8 mouse cellular contexts compared by ENCODE assay signal in genomic region chr9:57130577-57131433, GRCm38 (mm10). TPM values are rescaled to one million over a fixed set of nuclear protein-coding genes. Genes with fewer than 3 reads are reported as not detected.
DNase-seq lines count a peak whose midpoint lies in the region; ATAC-seq and TF ChIP-seq lines count a peak whose summit lies in the region.

Gene Man2c1 (plus strand): TSS chr9:57130690.

- no peaks in the 10 kb centered on the region; the same call in 1 of the 2 replicates for H3K4me1 ChIP-seq in bone marrow, adult 2 months (ENCODE audit: control insufficient read depth, insufficient read depth, low read length)
- peaks cover 17% of the 10 kb centered on the region for H3K4me1 ChIP-seq in embryonic facial prominence, embryonic 15.5 days
- H3K4me1 ChIP-seq in limb, embryonic 14.5 days (ENCODE audit: control insufficient read depth, insufficient read depth, low read length): peaks cover 9% of the 10 kb centered on the region; the same call in 1 of the 2 replicates
- H3K4me1 ChIP-seq in midbrain, postnatal 0 days (ENCODE audit: insufficient read depth, low read length): peaks cover 7% of the 10 kb centered on the region; the same call in 1 of the 2 replicates

- no peaks in the 10 kb centered on the region for H3K9me3 ChIP-seq in embryonic facial prominence, embryonic 15.5 days (replicated peaks)
- no peaks in the 10 kb centered on the region for H3K9me3 ChIP-seq in limb, embryonic 14.5 days (ENCODE audit: control insufficient read depth, low read length)
- no peaks in the 10 kb centered on the region for H3K9me3 ChIP-seq in midbrain, postnatal 0 days (ENCODE audit: low read length)

- under 1% methylated on average over 58 of the region's 58 CpGs for WGBS in bone marrow, adult 2 months
- WGBS in embryonic facial prominence, embryonic 15.5 days: under 1% methylated on average over 58 of the region's 58 CpGs
- WGBS in limb, embryonic 14.5 days: under 1% methylated on average over 51 of the region's 58 CpGs
- WGBS in midbrain, postnatal 0 days: under 1% methylated on average over 57 of the region's 58 CpGs

- peak within 1 kb of the TSS; percentile 94 for H3K4me3 ChIP-seq in bone marrow, adult 2 months (replicated peaks; ENCODE audit: control insufficient read depth, low read depth, low read length)
- H3K4me3 ChIP-seq in embryonic facial prominence, embryonic 15.5 days (replicated peaks): peak within 1 kb of the TSS; percentile 78
- H3K4me3 ChIP-seq in limb, embryonic 14.5 days (replicated peaks; ENCODE audit: low read length): peak within 1 kb of the TSS; percentile 75
- peak within 1 kb of the TSS; percentile 88 for H3K4me3 ChIP-seq in midbrain, postnatal 0 days (ENCODE audit: low read depth, low read length)

- peak; percentile 89 for ATAC-seq in embryonic facial prominence, embryonic 15.5 days (ENCODE audit: insufficient number of reproducible peaks, low FRiP score, low TSS enrichment, low read depth)
- ATAC-seq in limb, embryonic 14.5 days (ENCODE audit: low FRiP score, low read depth): peak; percentile 89
- peak; percentile 93 for ATAC-seq in midbrain, postnatal 0 days (ENCODE audit: low FRiP score)

- H3K9ac ChIP-seq in embryonic facial prominence, embryonic 15.5 days: peak within 1 kb of the TSS; percentile 75
- H3K9ac ChIP-seq in limb, embryonic 14.5 days (ENCODE audit: low read depth, low read length, severe bottlenecking): peak within 1 kb of the TSS; percentile 74
- H3K9ac ChIP-seq in midbrain, postnatal 0 days (replicated peaks; ENCODE audit: low read length, poor library complexity, severe bottlenecking): peak within 1 kb of the TSS; percentile 83

- H3K4me2 ChIP-seq in embryonic facial prominence, embryonic 15.5 days (replicated peaks): peak within 1 kb of the TSS; percentile 81
- H3K4me2 ChIP-seq in limb, embryonic 14.5 days (replicated peaks; ENCODE audit: low read depth, low read length, severe bottlenecking): peak within 1 kb of the TSS; percentile 80
- peak within 1 kb of the TSS; percentile 82 for H3K4me2 ChIP-seq in midbrain, postnatal 0 days (ENCODE audit: low read depth, low read length, poor library complexity, severe bottlenecking)

- DNase-seq in 416B (ENCODE audit: low read depth): peak; percentile 98
- peak; percentile 91 for DNase-seq in heart, adult 8-10 months (ENCODE audit: low spot score)
- DNase-seq in kidney, adult 9 months: peak; percentile 96
- peak; percentile 96 for DNase-seq in limb, embryonic 14.5 days (ENCODE audit: low spot score)
- peak; percentile 97 for DNase-seq in midbrain, postnatal 0 days (ENCODE audit: low spot score)
- peak; percentile 89 to 92 for DNase-seq in spleen, postnatal 14 days (ENCODE audit: low spot score in 2 of 2)

- TF ChIP-seq POLR2A in bone marrow, adult 2 months (IDR thresholded peaks at IDR 0.05; ENCODE audit: borderline replicate concordance, control insufficient read depth, low read depth, low read length): peak; percentile 79; the same call in 1 of the 2 replicates
- TF ChIP-seq POLR2A in limb, embryonic 14.5 days (IDR thresholded peaks at IDR 0.05; ENCODE audit: borderline replicate concordance, extremely low read depth, insufficient read depth, insufficient read length): 0 out of 2 replicates have a peak, but pooled peaks have one; percentile 16

- peak; percentile 90 for TF ChIP-seq CTCF in bone marrow, adult 2 months (IDR thresholded peaks at IDR 0.05; ENCODE audit: control insufficient read depth, insufficient read depth, low read length)
- peak; percentile 87 for TF ChIP-seq CTCF in midbrain, postnatal 0 days (IDR thresholded peaks at IDR 0.05)

- peak within 1 kb of the TSS; percentile 95 for H3K27ac ChIP-seq in bone marrow, adult 2 months (ENCODE audit: control insufficient read depth, insufficient read depth, low read depth, low read length, poor library complexity)
- peak within 1 kb of the TSS; percentile 96 for H3K27ac ChIP-seq in embryonic facial prominence, embryonic 15.5 days (replicated peaks)
- peak within 1 kb of the TSS; percentile 89 for H3K27ac ChIP-seq in limb, embryonic 14.5 days (replicated peaks; ENCODE audit: low read depth, low read length)
- peak within 1 kb of the TSS; percentile 95 for H3K27ac ChIP-seq in midbrain, postnatal 0 days (ENCODE audit: low read depth, low read length)

- peaks cover 32% of the 10 kb centered on the region for H3K36me3 ChIP-seq in embryonic facial prominence, embryonic 15.5 days
- H3K36me3 ChIP-seq in limb, embryonic 14.5 days (ENCODE audit: control insufficient read depth, insufficient read depth, low read length): peaks cover 40% of the 10 kb centered on the region
- H3K36me3 ChIP-seq in midbrain, postnatal 0 days (ENCODE audit: insufficient read depth, low read length): peaks cover 24% of the 10 kb centered on the region

- H3K27me3 ChIP-seq in embryonic facial prominence, embryonic 15.5 days: no peaks in the 10 kb centered on the region
- no peaks in the 10 kb centered on the region for H3K27me3 ChIP-seq in limb, embryonic 14.5 days (ENCODE audit: control insufficient read depth, insufficient read depth, low read length)
- no peaks in the 10 kb centered on the region for H3K27me3 ChIP-seq in midbrain, postnatal 0 days (ENCODE audit: insufficient read depth, low read length)

RNA-seq across cellular contexts. Expression of gene Man2c1, which starts in this region (rescaled TPM):
- 59.3 and 101 TPM in 2 replicates for polyA plus RNA-seq in bone marrow, adult 2 months (2011; ENCODE audit: insufficient read depth, insufficient read length, low replicate concordance, missing spikeins)
- polyA plus RNA-seq in embryonic facial prominence, embryonic 15.5 days (2015; fragmentation: Nextera tagmentation; extraction: Ambion mirVana): 72.5 and 78.0 TPM in 2 replicates
- total RNA-seq in heart, adult 8-10 months (2022): 10 to 100 TPM; 45.6 to 56.1 (median 48.9) TPM
- polyA plus RNA-seq in limb, embryonic 14.5 days (2012; rRNA removed): 177 and 268 TPM in 2 replicates
- polyA plus RNA-seq in limb, embryonic 14.5 days (2014; fragmentation: Nextera tagmentation; extraction: Ambion mirVana): 41.3 and 46.7 TPM in 2 replicates
- total RNA-seq in midbrain, postnatal 0 days (2014; rRNA removed): 161 and 186 TPM in 2 replicates
- polyA plus RNA-seq in midbrain, postnatal 0 days (2015; fragmentation: Nextera tagmentation; extraction: Ambion mirVana): 69.9 and 79.3 TPM in 2 replicates

Comparison
In these comparisons a context has a peak if more than half of its experiments do, and no peak if none do; other contexts are left out.
1. Peak in every context shown above with its lines: DNase-seq, ATAC-seq, H3K4me3 ChIP-seq and H3K27ac ChIP-seq.